Mouse (Mus musculus) natural killer cell, adult 2 months (primary cell): Measurements from ENCODE around the gene Gm36028.
A peak's percentile ranks its signal among the peaks of the same experiment; 100 is the strongest.

Experiments
- DNase-seq, 2 experiments: peaks; one replicate each; pipeline ENCODE4 v3.0.0; 2022; ENCODE audit warnings: low spot score in 2 of 2

The Gm36028 gene

GRCm38 (mm10) chr16:37861029-37861428 lies at the start of gene Gm36028:
Gene Gm36028 (minus strand): TSS chr16:37861146.
- no peak for DNase-seq

DNA sequence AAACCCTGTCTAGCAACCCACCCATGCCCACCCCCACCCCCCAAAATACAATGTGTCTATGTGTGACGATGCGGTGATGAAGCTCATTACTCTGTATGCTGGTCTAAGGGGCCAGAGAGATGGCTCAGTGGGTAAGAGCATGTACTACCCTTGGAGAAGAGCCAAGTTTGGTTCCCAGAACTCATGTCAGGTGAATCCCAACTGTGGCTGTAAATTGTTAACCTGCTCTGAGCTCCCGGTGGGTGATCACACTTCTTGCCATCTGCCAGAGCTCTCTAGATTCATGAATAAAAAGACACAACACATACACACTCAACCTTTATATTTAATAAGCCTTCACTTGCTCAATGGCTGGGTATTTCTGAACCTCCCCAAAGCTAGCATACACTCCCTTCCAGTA lies 45.5 kb upstream of the Gm36028 start:
- DNase-seq: no peak

DNA sequence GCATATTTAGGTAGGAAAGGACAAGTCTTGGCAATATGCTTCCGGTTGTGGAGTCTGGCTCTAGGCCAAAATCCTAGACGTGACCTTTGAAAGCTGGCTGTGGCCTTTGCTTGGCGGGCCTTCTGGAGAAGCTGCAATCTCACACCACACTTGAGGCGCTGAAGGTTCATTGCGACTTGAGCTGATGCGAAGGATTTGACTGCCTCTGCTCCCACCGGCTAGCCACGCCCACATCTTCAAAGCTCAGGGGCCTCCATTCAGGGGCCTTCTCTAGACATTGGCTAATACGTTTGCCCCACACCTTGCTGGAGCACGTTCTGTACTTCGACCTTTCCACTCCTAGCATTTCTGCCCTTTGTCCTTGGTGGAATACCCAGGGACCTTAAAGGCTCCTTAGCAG lies 40.4 kb upstream of the Gm36028 start:
- no peak for DNase-seq

- no peak for DNase-seq
Observed at GRCm38 (mm10) chr16:37899357-37899756, 38.4 kb upstream of the Gm36028 start.

GRCm38 (mm10) chr16:37898790-37899189 lies 37.8 kb upstream of the Gm36028 start:
- DNase-seq: no peak

DNA sequence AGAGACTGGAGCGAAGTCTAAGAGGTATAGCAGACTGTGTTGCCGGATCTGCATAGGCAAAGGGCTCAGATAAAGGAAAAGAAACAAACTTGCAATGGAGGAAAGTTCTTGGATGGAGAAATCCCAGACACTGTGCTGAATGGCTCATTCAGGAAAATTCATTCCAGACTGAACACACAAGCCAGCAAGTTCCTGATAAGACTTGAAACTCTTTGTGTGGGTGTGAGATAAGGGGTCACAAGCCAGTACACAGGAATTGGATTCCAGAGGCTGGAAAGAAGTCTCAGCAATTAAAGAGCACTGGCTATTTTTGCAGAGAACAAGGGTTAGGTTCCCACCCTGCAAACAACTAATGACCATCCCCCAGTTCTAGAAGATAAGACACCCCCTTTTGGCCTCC lies 33.0 kb upstream of the Gm36028 start:
- DNase-seq: no peak

DNA sequence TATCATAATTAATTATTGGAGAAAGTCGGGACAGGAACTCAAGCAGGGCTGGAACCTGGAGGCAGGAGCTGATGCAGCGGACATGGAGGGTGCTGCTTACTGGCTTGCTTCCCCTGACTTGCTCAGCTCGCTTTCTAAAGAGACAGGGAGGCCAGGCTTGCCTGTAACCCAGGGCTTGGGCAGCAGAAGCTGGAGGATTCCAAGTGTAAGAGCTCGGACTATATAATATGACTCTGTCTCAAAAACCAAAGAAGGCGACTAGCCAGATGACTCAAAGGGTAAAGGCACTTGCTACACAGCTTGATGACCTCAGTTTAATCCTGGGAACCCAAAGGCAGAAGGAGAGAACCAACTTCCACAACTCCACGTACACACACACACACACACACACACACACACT lies 32.4 kb upstream of the Gm36028 start:
- DNase-seq: no peak

DNA sequence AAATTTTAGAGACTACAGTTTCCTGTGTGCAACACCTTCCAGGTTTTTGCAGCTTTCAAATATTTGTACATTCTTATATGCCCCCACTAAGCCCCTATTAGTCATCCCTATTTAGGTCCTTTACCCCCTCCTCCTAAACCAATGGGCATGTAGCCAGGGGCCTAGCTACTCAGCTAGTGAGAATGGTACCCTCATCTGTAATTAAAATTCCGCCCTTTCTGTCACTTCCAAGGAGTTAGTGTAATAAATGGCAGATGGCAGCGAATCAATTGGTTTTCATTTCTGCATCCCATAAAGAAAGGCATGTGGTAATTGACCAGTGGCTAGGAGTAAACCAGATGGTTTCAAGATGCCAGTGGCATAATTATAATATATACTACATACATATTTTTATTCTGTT lies 31.7 kb upstream of the Gm36028 start:
- DNase-seq: no peak

- DNase-seq: no peak
Observed at GRCm38 (mm10) chr16:37888986-37889385, 28.0 kb upstream of the Gm36028 start.

DNA sequence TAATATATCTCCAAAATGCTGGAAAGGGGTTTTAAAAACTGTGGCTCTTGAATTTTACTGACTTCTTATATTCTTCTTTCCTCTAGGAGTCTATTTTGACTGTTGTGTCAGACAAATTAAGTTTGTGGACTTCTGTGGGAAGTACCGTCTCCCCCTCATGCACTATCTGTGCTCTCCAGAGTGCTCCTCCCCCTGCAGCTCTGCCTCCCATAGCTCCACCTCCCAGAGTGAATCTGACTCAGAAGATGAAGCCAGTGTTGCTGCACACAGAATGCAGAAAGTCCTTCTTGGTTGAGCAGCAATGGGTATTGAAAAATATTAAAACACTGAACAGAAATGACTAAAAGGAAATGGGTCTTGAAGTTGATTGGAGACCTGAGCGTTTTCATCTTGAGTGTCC lies 20.2 kb upstream of the Gm36028 start:
- no peak for DNase-seq

DNA sequence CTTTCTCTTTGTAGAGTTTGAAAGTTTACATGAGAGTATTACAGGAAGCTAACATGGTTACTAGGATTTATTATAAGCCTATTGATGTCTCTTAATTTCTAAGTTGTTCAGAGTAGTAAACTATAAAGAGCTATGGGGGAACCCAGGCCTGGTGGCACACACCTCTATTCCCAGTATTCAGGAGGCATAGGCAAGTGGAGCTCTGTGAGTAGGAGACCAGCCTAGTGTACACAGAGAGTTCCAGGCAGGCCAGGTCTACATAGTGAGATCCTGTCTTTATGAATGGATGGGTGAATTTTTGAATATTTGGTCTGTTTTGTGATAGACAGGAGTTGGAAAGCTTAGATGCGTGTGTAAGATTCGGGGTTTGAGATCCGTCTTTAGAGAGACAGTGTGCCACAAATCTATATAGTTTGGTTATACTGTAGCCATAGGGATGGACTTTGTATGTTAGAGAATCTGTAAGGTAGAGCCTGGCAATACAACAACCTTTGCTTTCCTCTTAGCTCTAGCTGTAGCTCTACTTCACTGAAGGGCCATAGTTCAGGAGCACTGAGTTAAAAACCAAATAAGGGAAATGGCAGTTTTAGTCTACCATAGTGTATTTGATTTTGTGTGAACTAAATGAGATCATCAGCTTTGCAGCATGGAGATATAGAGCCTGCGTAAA lies 18.9 kb upstream of the Gm36028 start:
- no peak for DNase-seq

GRCm38 (mm10) chr16:37878951-37879505 lies 18.1 kb upstream of the Gm36028 start:
- DNase-seq: no peak

GRCm38 (mm10) chr16:37877406-37877805 lies 16.5 kb upstream of the Gm36028 start:
- DNase-seq: no peak

- no peak for DNase-seq
Observed at GRCm38 (mm10) chr16:37874501-37875235, 13.7 kb upstream of the Gm36028 start.

DNA sequence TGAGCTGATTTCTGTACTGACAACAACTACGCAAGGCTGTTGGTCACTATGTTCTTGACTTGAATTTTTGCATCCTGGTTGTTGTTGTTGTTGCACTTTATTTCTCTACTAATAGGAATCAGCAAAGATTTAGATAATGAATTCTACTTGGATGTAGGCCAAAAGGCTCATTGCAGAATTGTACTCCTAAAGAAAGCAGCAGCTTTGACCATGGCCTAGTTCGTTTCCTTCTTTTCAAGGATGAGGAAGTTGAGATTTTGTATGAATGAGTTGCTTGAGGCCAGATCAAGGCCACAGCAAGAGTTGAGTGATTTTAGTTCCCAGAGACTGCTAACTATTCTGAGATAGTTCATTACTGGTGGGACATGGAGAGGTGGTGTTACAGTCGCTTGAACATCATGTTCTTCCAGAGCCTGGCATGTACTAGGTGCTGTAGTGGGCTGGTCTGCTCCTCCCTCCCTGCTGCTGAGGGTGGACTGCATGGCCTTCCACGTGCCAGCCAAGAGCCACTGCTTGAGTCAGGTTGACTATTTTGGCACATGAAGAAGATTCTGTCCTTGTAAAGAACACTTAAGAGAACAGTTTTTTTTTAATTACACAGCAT lies 10.3 kb upstream of the Gm36028 start:
- no peak for DNase-seq

- DNase-seq: no peak
Observed at GRCm38 (mm10) chr16:37869470-37870231, 8.7 kb upstream of the Gm36028 start.

DNA sequence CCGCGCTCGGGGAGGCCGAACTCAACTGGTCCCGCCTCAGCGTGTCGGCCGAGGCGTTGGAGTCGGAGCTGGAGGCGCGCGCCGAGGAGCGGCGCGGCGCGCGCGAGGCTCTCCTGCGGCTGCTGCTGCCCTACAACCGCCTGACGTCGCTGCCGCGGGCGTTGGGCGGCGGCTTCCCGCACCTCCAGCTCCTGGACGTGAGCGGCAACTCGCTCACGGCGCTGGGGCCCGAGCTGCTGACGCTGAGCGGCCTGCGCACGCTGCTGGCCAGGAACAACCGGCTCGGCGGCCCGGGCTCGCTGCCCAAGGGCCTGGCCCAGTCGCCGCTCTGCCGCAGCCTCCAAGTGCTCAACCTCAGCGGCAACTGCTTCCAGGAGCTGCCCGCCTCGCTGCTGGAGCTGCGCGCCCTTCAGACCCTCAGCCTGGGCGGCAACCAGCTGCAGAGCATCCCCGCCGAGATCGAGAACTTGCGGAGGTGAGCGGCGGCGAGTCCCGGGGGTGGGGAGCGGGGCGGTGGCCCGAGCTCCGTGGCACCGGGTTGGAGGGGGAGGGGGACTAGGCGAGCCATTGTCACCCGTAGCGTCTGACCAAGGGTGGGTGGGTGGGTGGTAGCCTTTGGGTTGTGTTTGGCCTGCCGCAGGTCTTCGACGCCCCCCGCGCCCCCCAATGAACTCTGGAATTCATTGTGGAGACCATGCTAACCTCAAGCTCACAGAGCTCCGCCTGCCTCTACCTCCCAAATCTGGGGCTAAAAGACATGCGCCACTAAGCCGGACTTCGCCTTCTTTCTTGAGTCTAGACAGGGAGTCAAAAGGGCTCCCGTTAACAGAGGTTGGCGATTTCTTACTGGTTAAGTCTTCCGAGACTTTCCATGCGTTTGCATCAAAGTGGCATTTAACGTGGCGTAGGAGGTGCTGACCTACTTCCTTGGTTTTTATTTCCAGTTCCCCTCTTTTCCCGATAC lies 7.8 kb upstream of the Gm36028 start:
- DNase-seq: peak in 1 of 2 experiments; percentile 35

- DNase-seq: peak; percentile 57 to 74
Observed at GRCm38 (mm10) chr16:37867791-37868505, 7.0 kb upstream of the Gm36028 start, which contains the start of gene Lrrc58. Gene Lrrc58 (plus strand): TSS chr16:37868389.

GRCm38 (mm10) chr16:37865841-37866240 lies 4.9 kb upstream of the Gm36028 start:
- DNase-seq: no peak

- no peak for DNase-seq
Observed at GRCm38 (mm10) chr16:37863876-37864275, 2.9 kb upstream of the Gm36028 start.
